Mouse (Mus musculus): Measurements from ENCODE around the gene Tbx10.
"Not testable (repeated sequence)": the region's sequence is repeated elsewhere in the genome, so short reads cannot be mapped to it uniquely, and the experiment has no call there.

Tbx10 gene

DNA sequence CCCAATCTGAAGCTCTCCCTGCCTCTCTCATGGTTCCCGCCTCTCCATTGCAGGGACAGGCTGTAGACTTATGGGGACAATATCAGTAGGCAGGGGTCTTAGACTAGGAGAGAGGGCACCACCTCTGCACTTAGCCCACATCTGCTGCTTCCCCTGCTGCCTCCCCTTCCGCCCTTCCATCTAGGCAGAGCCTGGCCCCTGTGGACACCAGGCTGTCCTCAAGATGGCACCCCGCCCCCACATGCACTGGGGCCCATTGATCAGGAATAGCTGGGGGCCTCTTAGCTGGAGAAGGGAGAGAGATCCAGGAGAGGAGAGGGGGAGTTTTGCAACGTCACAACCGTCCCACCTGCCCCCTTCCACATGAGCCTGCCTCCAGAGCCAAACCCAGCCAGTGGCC is at the start of gene Tbx10:
TSS of gene Tbx10 (plus strand) at position 337 of the 400 bp plus-strand sequence.
- no peak for DNase-seq (ENCODE audit: extremely low spot score, low read depth, low spot score)

DNA sequence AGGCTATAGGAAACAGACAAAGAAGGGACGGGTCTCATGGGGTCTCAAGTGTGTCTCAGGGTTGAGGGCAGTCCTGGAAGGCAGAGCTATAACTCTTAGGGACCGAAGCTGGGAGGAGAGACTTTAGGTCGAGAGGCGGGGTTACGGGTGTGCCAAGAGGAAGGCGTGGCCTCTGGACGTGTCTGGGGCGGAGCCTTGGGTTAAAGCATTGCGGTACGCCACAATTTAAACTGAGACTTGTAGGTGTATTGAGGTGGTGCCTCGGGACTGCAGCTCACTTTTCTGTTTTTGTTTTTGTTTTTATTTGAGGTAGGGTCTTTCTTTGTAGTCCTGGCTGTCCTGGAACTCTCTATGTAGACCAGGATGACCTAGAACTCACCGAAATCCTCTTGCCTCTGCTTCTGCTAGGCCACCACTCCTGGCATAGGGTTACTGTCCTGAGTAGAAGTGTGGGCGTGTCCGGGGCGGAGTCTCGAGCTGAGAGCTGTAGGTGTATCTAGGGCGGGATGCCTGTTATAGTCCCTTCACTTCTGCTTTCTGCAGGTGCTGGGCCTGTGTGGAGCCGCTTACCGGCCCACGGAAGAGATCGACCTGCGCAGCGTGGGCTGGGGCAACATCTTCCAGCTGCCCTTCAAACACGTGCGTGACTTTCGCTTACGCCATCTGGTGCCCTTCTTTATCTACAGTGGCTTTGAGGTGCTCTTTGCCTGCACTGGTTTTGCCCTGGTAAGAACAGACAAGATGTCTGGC is 49.4 kb upstream of the Tbx10 start:
- no peak for DNase-seq (ENCODE audit: extremely low spot score, low read depth, low spot score)

DNA sequence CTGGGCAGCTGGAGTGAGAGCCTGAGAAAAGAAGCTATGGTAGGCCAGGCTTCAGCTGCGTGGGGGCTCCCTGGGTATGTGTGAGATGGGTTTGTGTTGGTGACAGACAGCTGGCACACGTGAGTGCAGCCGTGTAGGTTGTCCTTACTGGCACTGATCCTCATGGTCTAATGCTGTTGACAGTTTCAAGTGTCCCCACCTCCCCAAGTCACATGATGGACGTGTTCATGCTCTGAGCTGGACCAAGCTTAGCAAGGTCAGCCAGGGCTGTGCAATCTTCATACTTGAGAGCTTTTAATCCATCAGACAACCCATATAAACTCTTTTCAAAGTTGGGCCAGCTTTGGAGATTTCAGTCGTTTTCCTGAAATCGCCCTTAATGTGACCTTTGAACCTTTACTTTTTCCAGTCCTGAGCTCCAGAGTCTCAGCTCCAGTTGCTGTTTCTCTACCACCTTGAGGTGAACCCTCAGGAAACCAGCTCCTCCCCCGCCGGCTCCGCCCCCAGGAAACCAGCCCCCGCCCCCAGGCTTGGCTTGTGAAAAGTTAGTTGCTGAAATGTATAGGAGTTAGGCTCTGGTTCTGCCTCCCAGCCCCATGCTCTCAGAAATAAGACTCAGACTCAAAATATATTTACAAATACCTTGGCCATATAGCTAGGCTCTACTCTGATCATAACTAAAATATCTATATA is 46.5 kb upstream of the Tbx10 start:
- DNase-seq (ENCODE audit: extremely low spot score, low read depth, low spot score), result no peak

DNA sequence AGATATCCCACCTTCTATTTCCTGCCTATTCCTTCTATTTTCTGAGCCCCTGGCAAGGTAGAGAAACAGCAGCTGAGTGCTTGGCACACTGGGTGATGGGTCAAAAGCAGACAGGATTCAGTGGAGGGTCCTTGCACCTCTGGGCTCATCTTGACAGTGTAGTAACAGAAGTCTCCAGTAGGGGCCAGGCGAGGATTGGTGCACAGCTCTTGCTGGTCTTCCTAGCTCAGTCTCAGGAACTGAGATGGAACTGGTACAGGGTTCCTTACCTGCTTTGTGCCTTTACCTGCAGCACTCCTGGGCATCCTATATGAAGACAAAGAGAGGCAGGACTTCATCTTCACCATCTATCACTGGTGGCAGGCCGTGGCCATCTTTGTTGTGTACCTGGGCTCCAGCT is 45.8 kb upstream of the Tbx10 start:
- peak; percentile 35 for DNase-seq (ENCODE audit: extremely low spot score, low read depth, low spot score)

DNA sequence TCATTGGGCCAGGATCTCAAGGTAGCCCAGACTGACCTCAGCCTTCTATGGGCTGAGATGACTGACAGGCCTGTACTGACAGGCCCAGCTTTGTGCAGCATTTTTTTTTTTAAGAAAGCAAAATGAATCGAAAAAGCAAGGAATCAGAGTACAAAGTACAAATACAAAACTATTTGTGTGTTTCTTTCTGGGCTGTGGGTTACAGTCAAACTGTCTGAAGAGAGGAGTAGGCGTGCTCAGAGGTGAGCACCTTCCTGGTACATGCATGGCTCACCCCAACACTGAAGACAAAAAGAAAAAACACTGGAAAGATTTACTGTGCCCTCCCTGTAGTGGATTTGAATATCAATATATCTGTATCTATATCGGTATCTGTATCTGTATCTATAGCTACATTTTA is 44.7 kb upstream of the Tbx10 start:
- DNase-seq (ENCODE audit: extremely low spot score, low read depth, low spot score), result no peak

DNA sequence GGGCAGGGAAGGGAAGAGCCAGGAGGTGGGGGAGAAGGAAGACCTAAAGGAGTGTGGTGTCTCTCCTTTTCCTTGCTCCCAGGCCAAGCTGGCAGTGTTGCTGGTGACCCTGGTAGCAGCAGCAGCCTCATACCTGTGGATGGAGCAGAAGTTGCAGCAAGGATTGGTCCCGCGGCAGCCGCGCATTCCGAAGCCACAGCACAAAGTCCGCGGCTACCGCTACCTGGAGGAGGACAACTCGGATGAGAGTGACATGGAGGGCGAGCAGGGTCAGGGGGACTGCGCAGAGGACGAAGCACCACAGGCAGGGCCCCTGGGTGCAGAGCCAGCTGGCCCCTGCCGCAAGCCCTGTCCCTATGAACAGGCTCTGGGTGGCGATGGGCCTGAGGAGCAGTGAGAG is 44.0 kb upstream of the Tbx10 start:
- DNase-seq (ENCODE audit: extremely low spot score, low read depth, low spot score), result no peak

DNA sequence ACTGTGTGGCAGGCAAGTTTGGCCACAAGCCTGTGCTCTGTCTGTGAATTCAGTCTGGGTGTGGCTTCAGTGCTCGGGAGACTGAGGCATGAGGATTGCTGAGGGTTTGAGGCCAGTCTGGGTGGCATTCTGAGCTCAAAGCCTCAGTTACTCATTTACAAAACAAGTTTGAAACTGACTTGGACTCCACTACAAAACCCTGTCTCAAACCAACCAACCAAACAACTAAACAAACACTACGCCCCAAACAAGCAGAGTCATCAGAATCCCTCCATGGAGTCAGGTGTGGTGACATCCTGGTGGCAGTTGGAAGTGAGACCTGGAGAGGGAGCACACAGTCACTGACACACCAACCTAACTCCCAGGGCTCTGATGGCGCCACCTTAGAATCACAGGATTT is 42.2 kb upstream of the Tbx10 start:
- no peak for DNase-seq (ENCODE audit: extremely low spot score, low read depth, low spot score)

DNA sequence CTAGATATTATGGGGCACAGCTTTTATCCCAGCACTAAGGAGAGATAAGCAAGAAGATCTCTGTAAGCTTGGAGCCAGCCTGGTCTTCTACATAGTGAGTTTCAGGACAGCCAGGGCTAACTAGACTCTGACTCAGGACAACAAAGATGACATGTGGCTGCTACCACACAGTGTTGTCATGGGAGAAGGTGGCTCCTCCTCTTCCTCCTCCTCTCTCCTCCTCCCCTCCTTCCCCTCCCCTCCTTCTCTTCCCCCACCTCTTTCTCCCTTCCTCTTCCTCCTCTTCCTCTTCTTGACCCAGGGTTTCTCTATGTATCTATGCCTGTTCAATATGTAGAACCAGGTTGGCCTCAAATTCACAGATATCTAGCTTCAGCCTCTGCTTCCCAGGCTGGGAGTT is 41.1 kb upstream of the Tbx10 start:
- no peak for DNase-seq (ENCODE audit: extremely low spot score, low read depth, low spot score)

DNA sequence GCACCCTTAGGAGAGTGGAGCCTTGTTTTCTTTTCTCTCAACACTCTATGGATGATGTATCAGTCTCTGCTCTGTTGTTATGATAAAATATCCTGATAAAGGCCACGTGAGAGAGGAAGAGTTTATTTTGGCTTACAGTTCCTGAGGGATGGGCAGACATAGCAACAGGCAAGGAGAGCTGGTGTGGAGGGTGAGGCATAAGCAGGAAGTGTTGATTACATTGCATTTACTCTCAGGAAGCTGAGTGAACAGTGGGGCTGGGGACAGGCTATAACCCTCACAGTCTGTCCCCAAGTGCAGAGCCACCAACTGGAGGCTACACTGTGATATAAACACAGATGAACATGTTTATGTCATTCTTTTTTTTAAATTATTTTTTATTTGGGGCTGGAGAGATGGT is 40.5 kb upstream of the Tbx10 start:
- no peak for DNase-seq (ENCODE audit: extremely low spot score, low read depth, low spot score)

DNA sequence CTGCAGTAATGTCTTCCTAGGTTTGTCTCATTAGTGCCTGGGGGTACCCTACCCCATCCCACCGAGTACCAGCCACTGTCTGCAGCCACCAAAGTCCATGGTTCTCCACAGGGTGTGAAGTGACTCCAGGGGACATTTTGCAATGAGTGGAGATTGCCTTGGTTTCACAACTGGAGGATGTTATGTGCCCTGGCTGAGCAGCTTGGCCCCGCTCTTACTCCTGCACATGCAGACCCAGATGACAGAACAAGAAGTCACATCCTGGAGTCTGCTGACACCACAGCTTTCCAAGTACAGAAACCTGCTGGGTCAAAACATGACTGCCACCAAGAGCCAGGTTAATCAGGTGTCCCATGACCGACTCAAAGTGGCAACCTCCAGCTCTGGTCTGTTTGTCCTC is 37.5 kb upstream of the Tbx10 start:
- DNase-seq (ENCODE audit: extremely low spot score, low read depth, low spot score), result no peak

DNA sequence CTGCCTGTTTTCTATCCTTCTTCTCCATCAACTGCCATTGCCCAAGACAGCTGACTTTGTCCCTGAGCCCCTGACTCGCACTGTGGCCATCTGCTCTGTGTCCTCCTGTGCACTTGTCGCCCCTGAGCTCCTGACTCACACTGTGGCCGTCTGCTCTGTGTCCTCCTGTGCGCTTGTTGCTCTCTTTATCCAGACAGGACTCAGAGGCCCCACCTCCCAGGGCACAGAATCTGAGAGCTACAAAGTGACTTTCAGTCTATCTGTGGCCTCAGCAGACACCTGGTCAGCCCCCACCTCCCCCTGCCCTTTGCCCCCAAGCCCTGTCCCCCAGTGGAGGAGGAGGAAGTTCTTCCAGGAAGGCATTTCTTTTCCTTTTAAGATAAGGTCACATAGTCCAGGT is 36.7 kb upstream of the Tbx10 start:
- DNase-seq (ENCODE audit: extremely low spot score, low read depth, low spot score), result no peak

DNA sequence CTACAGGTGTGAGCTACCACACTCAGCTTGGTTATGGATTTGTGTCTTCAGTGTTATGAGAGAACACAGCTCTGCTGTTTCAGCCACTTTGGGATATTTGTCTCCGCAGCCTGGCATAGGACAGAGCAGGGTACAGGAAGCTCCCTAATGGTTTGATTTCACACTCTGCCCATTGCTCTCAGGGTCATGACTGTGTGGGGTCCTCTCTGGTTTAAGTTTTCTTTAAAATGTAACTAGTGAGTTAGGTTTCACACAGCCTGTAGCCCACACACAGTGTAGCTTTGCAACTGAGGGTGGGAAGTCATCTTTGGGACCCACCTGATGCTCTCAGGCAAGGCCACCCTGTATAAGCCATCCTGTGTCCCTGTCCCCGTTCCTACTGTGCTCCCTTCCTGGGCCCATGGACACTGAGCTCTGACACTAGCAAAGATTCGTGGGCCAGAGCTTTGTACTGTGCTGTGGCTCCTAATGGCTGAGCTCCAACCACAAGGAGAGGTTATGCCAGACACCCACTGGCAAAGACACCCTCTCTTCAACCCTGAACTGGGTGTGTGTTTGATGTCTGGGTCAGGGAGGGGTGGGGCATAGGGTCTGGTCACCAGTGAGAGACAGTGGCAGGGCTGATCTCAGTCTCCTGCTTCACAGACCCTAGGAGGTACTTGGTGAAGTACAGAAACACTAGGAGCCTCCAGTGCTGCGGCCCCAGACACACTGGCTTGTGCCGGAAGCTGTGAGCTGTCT is 35.1 kb upstream of the Tbx10 start:
- DNase-seq (ENCODE audit: extremely low spot score, low read depth, low spot score), result not testable (repeated sequence)

DNA sequence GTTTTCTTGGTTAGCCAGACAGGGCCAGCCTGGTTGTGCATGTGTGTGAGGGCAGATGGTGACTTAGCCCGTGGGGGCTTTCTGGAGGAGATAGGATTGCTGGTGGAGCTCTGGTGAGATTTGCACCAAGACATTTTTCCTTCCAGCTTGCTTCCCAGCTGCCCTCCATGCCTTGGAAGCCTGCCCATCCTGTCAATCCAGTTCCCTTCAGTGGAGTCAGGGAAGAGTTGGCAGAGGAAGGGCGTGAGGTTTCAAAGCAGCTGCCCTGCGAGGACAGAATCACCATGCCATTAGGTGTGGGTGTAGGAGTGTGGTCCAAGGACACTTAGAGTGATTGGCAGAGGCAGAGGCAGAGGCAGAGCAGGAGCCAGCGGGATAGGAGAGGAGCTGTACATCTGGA is 34.1 kb upstream of the Tbx10 start, which contains the start of gene Aldh3b3:
TSS of gene Aldh3b3 (plus strand) at position 176 of the 400 bp plus-strand sequence.
- no peak for DNase-seq (ENCODE audit: extremely low spot score, low read depth, low spot score)

DNA sequence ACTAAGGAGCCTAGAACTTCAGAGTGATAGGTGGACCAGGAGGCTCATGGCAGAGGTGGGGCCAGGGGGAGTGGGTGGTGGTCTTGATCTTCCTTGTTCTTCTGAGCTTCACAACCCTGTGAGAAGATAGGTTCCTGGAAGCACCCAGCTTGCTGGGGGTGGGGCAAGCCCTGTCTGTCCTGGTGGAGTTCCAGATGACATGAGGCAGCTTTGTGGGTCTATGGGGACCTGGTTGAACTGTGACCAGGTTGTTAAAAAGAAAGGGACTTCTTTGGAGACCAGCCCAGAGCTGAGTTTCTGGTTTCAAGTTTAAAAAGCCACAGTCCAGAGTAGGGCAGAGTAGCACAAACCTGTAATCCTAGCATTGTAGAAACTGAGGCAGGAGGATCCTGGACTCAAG is 33.5 kb upstream of the Tbx10 start:
- no peak for DNase-seq (ENCODE audit: extremely low spot score, low read depth, low spot score)

DNA sequence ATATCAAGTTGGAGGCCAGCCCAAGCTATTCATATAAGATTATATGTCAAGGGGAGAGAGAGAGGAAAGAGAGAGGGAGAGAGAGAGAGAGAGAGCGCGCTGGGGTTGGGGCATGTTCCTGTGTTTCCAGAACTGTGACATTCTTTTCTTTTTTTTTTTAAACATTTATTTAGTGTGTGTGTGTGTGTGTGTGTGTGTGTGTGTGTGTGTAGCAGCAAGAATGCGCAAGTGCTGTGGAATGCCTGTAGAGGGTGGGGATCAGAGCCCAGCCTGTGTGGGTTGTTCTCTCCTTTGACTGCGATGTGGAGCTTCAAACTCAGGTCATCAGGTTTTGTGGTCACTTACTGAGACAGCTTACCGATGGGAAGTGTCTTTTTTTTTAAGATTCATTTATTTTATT is 32.3 kb upstream of the Tbx10 start:
- no peak for DNase-seq (ENCODE audit: extremely low spot score, low read depth, low spot score)

DNA sequence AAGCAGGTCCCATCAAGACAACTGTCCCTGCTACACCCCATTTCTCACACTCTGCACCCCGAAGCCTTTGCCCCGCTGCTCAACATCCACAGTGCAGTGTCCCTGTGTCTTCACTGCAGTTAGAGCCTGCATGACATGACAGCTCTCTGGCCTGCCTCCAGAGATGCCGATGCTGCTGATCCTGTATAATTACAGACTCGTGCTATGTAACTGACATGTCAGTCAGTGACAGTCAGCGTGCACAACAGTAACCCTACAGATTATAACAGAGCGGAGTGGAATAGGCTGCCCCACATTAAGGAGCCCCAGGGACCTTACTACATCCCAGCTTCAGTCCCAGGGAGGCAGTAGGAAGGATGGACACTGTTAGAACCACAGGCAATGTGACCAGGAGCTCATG is 30.7 kb upstream of the Tbx10 start:
- DNase-seq (ENCODE audit: extremely low spot score, low read depth, low spot score), result not testable (repeated sequence)

DNA sequence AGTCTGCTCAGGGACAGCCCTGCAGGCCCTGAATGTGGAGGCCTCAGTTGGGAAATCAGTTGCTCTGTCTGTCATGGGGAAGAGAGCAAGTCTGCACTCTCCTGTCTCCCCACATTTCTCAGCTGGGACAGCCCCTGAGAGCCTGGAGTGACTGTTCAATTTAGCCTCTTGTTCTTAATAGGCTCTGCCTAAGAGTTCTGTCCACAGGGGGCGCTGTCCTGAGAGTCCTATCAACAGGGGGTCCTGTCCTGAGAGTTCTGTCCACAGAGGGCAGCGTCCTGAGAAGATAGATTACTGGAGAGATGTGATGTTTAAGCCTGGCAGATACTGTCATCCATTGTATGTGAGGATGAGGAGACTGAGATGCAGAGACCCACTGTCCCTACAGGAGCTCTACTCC is 30.1 kb upstream of the Tbx10 start:
- no peak for DNase-seq (ENCODE audit: extremely low spot score, low read depth, low spot score)

DNA sequence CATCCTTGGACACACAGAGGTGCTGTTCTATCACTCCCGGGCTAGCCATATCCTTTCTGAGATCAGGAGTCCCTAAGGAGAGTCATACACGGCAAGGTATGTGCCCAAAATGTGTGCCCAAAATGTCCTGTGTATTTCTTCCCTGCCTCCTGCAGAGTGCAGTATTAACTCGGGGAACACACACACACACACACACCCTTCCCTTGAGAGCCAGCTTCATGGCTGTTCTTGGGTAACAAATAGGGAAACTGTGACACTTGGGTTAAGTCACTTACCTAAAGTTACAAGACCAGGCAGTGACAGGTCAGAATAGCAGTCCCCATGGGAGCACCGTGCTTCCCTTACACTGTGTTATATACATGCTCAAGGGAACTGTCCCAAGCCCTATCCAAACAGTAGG is 28.5 kb upstream of the Tbx10 start:
- no peak for DNase-seq (ENCODE audit: extremely low spot score, low read depth, low spot score)

DNA sequence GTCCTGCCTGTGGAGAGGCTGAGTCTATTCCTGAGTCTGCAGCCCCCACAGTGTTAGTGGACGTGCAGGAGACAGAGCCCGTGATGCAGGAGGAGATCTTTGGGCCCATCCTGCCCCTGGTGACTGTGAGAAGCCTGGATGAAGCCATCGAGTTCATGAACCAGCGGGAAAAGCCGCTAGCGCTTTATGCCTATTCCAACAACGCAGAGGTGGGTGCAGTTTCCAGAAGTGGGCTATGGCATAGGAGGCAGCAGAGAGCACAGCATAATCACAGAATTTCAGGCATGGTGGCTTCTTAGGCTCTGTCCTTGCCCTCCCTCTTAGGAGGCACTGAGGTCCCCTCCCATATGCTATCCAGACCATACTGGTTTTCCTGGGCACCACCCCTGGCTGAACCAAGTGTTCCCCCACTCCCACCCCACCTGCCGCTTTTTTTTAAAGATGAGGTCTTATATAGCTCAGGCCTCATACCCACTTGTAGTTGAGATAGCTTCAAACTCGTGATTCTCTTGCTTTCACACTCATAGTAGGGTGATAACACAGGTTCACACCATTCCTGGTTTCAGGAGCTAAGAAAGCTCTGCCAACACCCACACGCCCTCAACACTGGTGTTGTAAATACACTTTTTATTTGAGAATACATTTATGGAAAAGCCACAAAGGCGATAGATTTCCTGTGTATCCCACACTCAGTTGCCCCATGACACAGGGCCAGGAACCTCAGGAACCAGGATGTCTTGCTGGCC is 26.0 kb upstream of the Tbx10 start:
- no peak for DNase-seq (ENCODE audit: extremely low spot score, low read depth, low spot score)

DNA sequence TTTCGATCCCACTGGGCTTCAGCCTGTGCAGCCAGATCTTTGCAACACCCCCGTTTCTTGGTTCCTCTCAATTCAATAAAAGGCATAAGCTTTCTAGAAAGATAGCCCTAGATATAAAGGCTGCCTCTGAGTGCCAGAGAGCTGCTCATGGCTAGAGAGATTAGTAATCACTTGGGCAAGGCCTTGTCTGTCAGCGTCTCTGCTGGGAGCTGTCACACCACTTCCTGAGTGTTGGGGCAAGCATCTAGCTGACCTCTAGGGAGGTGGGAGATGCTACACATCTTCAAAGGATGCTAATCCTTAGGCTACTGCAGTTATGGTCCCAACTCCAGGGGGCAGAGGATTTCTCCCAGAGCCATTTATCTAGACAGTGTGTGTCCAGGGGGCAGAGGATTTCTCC is 25.3 kb upstream of the Tbx10 start:
- DNase-seq (ENCODE audit: extremely low spot score, low read depth, low spot score), result no peak

DNA sequence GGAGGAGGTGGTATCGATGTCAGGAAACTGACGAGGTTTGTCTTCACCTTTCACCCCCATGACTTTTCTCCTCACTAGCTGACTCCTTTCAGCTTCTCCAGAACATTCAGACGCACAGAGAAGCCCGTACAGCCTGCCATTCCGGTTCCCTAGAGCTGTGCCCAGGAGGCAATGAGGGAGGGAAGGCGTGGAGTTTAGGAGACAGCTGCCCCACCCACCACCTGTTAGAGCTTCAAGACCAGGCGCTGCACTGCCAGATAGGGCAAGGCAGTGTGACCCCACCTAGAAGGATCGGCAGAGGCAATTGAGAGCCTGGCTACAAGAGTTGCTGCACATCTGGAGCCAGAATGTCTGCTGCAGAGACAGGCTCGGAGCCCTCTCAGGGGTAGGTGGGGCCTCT is 20.3 kb upstream of the Tbx10 start, which contains the start of gene Aldh3b2:
TSS of gene Aldh3b2 (plus strand) at position 100 of the 400 bp plus-strand sequence.
- no peak for DNase-seq (ENCODE audit: extremely low spot score, low read depth, low spot score)
